Mouse (Mus musculus) layer of hippocampus, postnatal 10 days (tissue): ENCODE results near the gene Hoxc8. TPM values are rescaled to one million over a fixed set of nuclear protein-coding genes. Genes with fewer than 3 reads are reported as not detected.

Experiments
- DNase-seq, 2 experiments: peaks; one replicate each; pipeline ENCODE4 v3.0.0; 2021; ENCODE audit warnings: low spot score in 2 of 2
- total RNA-seq, 2 experiments: library from RNA; stranded (reverse); gene quantifications; 2 replicates each; pipeline ENCODE4 v1.2.3; 2021

Gene Hoxc8
- total RNA-seq, 2 experiments from 2014 or later: not detected

GRCm38 (mm10) chr15:102981379-102982288, 8.8 kb upstream of the Hoxc8 start:
- DNase-seq: no peak

GRCm38 (mm10) chr15:102983716-102984115, 6.7 kb upstream of the Hoxc8 start:
- DNase-seq: no peak

GRCm38 (mm10) chr15:102984521-102984920, 5.9 kb upstream of the Hoxc8 start:
- no peak for DNase-seq

- DNase-seq: no peak
These were observed 5.5 kb upstream of the Hoxc8 start for GRCm38 (mm10) chr15:102984925-102985324.

GRCm38 (mm10) chr15:102987124-102987833, 3.1 kb upstream of the Hoxc8 start:
- peak; percentile 92 to 93 for DNase-seq

- no peak for DNase-seq
These were observed 2.3 kb upstream of the Hoxc8 start for GRCm38 (mm10) chr15:102988078-102988477.

GRCm38 (mm10) chr15:102991782-102992181, 1.4 kb downstream of the Hoxc8 start:
- DNase-seq: no peak

- no peak for DNase-seq
These were observed 1.8 kb downstream of the Hoxc8 start for GRCm38 (mm10) chr15:102992206-102992605.

GRCm38 (mm10) chr15:102992863-102993262, 2.5 kb downstream of the Hoxc8 start:
- no peak for DNase-seq

- no peak for DNase-seq
These were observed 6.1 kb downstream of the Hoxc8 start for GRCm38 (mm10) chr15:102996548-102996947.

GRCm38 (mm10) chr15:102997431-102997830, 7.0 kb downstream of the Hoxc8 start:
- DNase-seq: no peak

- no peak for DNase-seq
These were observed 7.5 kb downstream of the Hoxc8 start, which contains the start of gene Hoxc6 for GRCm38 (mm10) chr15:102997939-102998355. Gene Hoxc6 (plus strand): TSS chr15:102998257.

GRCm38 (mm10) chr15:102998608-102999182, 8.3 kb downstream of the Hoxc8 start:
- DNase-seq: no peak

GRCm38 (mm10) chr15:102999183-102999831, 8.9 kb downstream of the Hoxc8 start:
- DNase-seq: peak in 1 of 2 experiments; percentile 58

GRCm38 (mm10) chr15:102999955-103000354, 9.5 kb downstream of the Hoxc8 start:
- DNase-seq: no peak

GRCm38 (mm10) chr15:103000501-103000901, 10.1 kb downstream of the Hoxc8 start:
- no peak for DNase-seq

GRCm38 (mm10) chr15:103001370-103001769, 11.0 kb downstream of the Hoxc8 start:
- no peak for DNase-seq

GRCm38 (mm10) chr15:103002156-103002555, 11.7 kb downstream of the Hoxc8 start:
- DNase-seq: no peak

GRCm38 (mm10) chr15:103002821-103003448, 12.5 kb downstream of the Hoxc8 start:
- DNase-seq: no peak

GRCm38 (mm10) chr15:103005308-103005707, 14.9 kb downstream of the Hoxc8 start:
- DNase-seq: no peak

GRCm38 (mm10) chr15:103005797-103006196, 15.4 kb downstream of the Hoxc8 start:
- no peak for DNase-seq
